Mouse (Mus musculus) hindbrain, embryonic 12.5 days (tissue): Measurements from ENCODE around the gene Slc25a15. TPM values are rescaled to one million over a fixed set of nuclear protein-coding genes. Genes with fewer than 3 reads are reported as not detected.
A peak's percentile ranks its signal among the peaks of the same experiment; 100 is the strongest.

ENCODE experiments used
- ATAC-seq: fragments of 200-750 bp; cut with Nextera tagmentation; 2 replicates; pipeline ENCODE4 v1.8.0; 2017; ENCODE audit warnings: moderate TSS enrichment; ENCODE audit not compliant: low FRiP score
- H3K27ac ChIP-seq: fragments of 300-500 bp; sonication (generic); 2 replicates; pipeline ENCODE4 v1.5.1; 2016; ENCODE audit warnings: mild to moderate bottlenecking
- H3K27me3 ChIP-seq: fragments of 300-500 bp; sonication (generic); 2 replicates; pipeline ENCODE4 v1.6.1; 2016; ENCODE audit warnings: mild to moderate bottlenecking
- H3K36me3 ChIP-seq: fragments of 300-500 bp; sonication (generic); 2 replicates; pipeline ENCODE4 v1.6.1; 2016; ENCODE audit warnings: mild to moderate bottlenecking
- H3K4me1 ChIP-seq: fragments of 300-500 bp; sonication (generic); 2 replicates; pipeline ENCODE4 v1.6.1; 2016
- H3K4me2 ChIP-seq: fragments of 300-500 bp; sonication (generic); replicated peaks from 2 replicates; pipeline ENCODE4 v1.6.1; 2016; ENCODE audit warnings: mild to moderate bottlenecking
- H3K4me3 ChIP-seq: fragments of 300-500 bp; sonication (generic); 2 replicates; pipeline ENCODE4 v1.5.1; 2016; ENCODE audit warnings: mild to moderate bottlenecking
- H3K9ac ChIP-seq: fragments of 300-500 bp; sonication (generic); 2 replicates; pipeline ENCODE4 v1.6.1; 2016; ENCODE audit warnings: mild to moderate bottlenecking, moderate library complexity
- H3K9me3 ChIP-seq: fragments of 300-500 bp; sonication (generic); replicated peaks from 2 replicates; pipeline ENCODE4 v1.6.1; 2016; ENCODE audit warnings: mild to moderate bottlenecking
- WGBS: fragments of 180-500 bp; shearing (Covaris S2); methylation state at CpG from one replicate; pipeline ENCODE4 v1.1.7; 2016; 5-methylcytosine and 5-hydroxymethylcytosine counted together
- polyA plus RNA-seq: library from polyadenylated mRNA; unstranded; fragments of >200 nt; fragmentation: Nextera tagmentation; extraction: Ambion mirVana; gene quantifications from 2 replicates; pipeline ENCODE4 v1.2.1, GENCODE M21; 2016

The Slc25a15 gene
- polyA plus RNA-seq, 1 experiment from 2014 or later: 14.0 TPM

DNA sequence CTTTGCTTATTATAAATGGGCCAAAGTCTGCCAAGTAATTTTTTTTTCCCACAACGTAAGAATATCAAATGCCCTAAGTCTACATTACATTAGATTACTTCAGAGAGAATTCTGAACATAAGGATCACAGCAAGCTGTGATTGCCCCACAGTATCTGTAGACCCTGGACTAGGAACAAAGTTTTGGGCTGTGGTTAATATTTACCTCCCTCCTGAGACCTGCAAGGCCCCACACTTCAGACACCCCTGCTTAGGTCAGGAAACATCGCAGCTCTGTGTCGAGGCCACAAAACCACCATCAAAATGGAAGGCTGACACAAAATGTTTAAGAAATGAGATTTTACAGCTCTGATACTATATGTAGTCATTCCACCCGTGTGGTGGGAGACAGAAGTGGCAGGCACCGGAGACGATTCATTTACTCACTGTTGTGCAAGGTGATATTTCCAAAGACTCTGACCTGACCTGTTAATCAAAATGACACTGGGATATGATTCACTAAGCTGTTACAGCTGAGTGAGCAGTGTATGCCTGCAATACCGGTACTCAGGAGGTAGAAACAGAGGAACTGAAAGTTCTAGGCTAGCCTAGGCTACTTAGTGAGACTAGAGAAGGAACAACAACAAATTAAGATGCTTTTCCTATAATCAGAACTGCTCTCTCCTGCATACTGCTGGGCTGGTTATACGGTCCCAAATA is 7.5 kb downstream of the Slc25a15 start:
- Histone ChIP-seq H3K36me3 (peaks cover 25% of the 10 kb centered on the region), H3K27ac (no peak overlapping the region), H3K4me1 (no peaks in the 10 kb centered on the region), H3K9ac (no peak overlapping the region), H3K4me2 (no peak overlapping the region), H3K27me3 (no peaks in the 10 kb centered on the region), H3K9me3 (no peaks in the 10 kb centered on the region), H3K4me3 (no peak overlapping the region)
- ATAC-seq: no peak
- 88% methylated on average over 8 of the region's 8 CpGs for WGBS

DNA sequence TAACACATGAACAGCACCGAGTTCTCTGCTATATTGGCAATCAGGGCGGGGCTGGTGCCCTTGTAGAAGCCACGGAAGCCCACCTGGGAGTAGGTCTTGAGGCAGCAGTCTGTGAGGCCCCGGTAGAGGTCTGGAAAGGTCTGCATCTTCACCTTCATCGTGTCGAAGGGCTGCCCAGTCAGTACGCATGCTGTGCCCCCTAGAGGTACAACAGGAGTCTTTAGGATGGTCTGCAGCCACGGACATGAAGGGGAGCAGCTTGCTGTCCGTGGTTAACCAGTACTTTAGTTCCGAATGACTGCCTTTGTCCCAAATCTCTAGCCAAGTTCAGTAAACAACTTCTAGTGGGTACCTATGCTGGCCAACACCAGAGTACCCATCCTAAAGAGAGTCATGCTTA is 8.5 kb downstream of the Slc25a15 start:
- H3K4me2 ChIP-seq: no peak overlapping the region
- WGBS: 79% methylated on average over 10 of the region's 10 CpGs

DNA sequence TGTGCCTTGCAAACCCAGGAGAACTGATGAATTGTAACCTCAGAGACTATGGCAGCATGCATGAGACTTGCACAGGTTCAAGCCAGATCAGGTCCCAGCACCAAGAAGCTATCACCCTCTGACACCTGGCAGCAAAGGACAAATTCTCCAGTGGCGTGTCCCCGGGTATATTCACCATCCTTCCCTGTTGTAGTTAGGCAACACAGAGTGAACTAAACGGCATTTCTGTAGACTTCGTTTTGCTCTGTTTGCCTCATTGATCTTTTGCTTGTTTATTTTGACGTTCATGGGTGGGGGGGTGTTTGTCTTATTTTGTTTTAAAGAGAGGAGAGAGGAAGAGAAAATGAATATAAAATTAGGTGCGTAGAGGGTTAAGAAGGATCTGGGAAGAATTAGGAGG is 13.2 kb downstream of the Slc25a15 start:
- ATAC-seq: no peak
- Histone ChIP-seq H3K27me3 (no peaks in the 10 kb centered on the region), H3K9ac (no peak overlapping the region), H3K36me3 (peaks cover 37% of the 10 kb centered on the region), H3K4me2 (no peak overlapping the region), H3K27ac (no peak overlapping the region), H3K4me3 (no peak overlapping the region), H3K4me1 (no peaks in the 10 kb centered on the region), H3K9me3 (no peaks in the 10 kb centered on the region)
- 93% methylated on average over 6 of the region's 6 CpGs for WGBS

More for the DNA sequence above, 8.5 kb downstream of the Slc25a15 start:
- H3K9ac ChIP-seq: no peak overlapping the region
- no peak for ATAC-seq
- no peak overlapping the region for H3K27ac ChIP-seq
- no peaks in the 10 kb centered on the region for H3K4me1 ChIP-seq
- H3K36me3 ChIP-seq: peaks cover 25% of the 10 kb centered on the region
- no peaks in the 10 kb centered on the region for H3K27me3 ChIP-seq
- no peaks in the 10 kb centered on the region for H3K9me3 ChIP-seq
- no peak overlapping the region for H3K4me3 ChIP-seq

DNA sequence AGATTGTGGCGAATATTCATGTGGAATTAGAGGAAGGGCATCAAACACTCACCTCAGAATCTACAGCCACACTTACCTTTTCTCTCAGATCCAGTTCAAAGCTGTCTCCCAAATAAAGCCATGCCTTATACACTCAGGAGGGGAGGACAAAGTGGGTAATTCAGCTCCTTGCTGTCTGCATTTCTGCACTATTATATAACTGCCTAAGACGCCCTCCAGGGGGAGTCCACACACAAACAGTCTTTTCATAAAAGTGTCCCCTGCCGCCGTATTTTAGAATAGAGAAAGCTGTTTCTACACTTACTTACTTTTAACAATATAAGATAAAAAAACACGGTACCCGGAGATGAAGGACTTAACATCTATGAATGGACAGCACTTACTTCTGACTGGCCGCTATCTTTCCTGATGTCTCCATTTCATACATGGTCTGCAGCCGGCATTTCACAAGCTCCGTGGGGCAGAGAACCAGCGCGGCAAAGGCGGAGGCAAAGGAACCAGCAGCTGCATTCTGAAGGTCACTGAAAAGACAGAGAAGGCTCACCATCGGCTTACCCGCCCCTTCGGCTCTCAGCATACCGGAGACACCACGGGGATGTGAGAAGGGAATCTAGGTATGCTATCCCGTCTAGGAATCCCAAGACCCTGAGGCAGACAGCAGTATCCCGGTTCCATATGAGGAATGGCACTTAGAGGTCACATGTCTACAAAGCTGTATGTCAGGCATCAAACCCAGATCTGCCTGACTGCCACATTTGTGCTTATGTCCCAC is 15.4 kb downstream of the Slc25a15 start:
- H3K36me3 ChIP-seq: peaks cover 18% of the 10 kb centered on the region
- H3K4me2 ChIP-seq: no peak overlapping the region
- WGBS: 85% methylated on average over 19 of the region's 19 CpGs
- no peak overlapping the region for H3K9ac ChIP-seq
- H3K4me1 ChIP-seq: no peaks in the 10 kb centered on the region
- no peak overlapping the region for H3K27ac ChIP-seq
- H3K9me3 ChIP-seq: no peaks in the 10 kb centered on the region
- H3K27me3 ChIP-seq: no peaks in the 10 kb centered on the region
- no peak overlapping the region for H3K4me3 ChIP-seq
- ATAC-seq: no peak

DNA sequence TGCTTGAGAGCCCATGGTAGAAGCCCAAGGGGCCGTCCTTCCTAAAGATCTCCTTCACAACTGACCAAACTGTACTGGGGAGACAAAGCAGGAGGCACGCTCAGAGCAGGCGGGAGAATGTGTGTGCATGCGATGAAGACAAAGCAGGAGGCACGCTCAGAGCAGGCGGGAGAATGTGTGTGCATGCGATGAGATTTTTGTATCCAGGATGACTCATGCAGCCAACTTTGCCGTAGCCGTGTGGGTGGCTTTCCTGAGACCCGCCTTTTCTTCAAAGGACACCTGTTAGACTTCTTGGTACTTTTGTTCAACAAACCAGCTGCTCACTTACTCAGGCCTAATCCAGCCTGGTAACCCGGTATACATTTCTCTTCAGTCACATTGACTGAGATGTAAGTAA is 17.5 kb downstream of the Slc25a15 start:
- H3K9ac ChIP-seq: no peak overlapping the region
- H3K4me2 ChIP-seq: no peak overlapping the region
- H3K36me3 ChIP-seq: peaks cover 16% of the 10 kb centered on the region
- 95% methylated on average over 11 of the region's 11 CpGs for WGBS
- no peak for ATAC-seq
- no peaks in the 10 kb centered on the region for H3K27me3 ChIP-seq
- H3K4me3 ChIP-seq: no peak overlapping the region
- no peak overlapping the region for H3K27ac ChIP-seq
- H3K9me3 ChIP-seq: no peaks in the 10 kb centered on the region
- H3K4me1 ChIP-seq: no peaks in the 10 kb centered on the region

DNA sequence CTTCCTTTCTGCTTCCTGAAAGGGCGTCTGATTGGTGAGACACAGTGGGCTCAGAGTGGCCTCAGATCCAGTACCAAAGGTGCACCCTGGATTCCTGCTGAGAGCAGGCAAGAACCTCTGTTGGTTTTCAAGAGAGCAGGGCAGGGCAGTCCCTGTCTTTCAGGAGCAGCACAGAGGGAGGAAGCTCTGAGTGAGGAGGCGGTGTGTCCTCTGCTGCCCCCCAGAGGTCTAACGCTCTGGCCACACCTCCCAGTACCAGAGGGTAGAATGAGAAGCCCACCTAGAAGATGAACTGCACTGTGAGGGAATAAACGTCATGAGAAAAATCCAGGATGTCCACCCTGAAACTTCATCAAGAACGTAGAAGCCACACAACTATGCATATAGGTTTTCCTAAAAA is 21.5 kb downstream of the Slc25a15 start:
- 37% methylated on average over 5 of the region's 5 CpGs for WGBS
- Histone ChIP-seq H3K27ac (no peak overlapping the region), H3K4me1 (no peaks in the 10 kb centered on the region), H3K9ac (no peak overlapping the region), H3K36me3 (peaks cover 11% of the 10 kb centered on the region), H3K4me2 (no peak overlapping the region), H3K9me3 (no peaks in the 10 kb centered on the region), H3K4me3 (no peak overlapping the region), H3K27me3 (no peaks in the 10 kb centered on the region)
- peak; percentile 72 for ATAC-seq

DNA sequence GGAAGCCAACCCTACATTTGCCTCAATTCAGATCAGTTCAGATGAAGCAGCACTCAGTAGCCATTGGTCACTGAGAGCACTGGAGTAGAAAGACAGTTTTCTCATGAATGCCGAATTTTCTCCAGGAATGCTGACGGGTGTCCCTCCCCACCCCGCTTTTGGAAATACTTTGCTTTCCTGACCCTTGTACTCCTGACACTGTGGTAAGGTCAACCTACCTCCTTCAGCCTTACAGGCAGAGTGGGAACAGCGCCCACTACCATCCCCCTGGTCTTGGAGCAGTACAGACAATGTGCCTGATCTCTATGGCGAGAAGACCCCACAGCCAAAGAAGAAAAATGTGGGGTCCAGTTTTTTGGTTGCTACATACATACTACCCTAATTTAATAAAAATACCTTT is 22.1 kb downstream of the Slc25a15 start:
- Histone ChIP-seq H3K4me3 (no peak overlapping the region), H3K27ac (no peak overlapping the region), H3K4me2 (no peak overlapping the region), H3K36me3 (peaks cover 5% of the 10 kb centered on the region), H3K27me3 (no peaks in the 10 kb centered on the region), H3K9ac (no peak overlapping the region), H3K4me1 (no peaks in the 10 kb centered on the region), H3K9me3 (no peaks in the 10 kb centered on the region)
- WGBS: 93% methylated on average over 5 of the region's 5 CpGs
- ATAC-seq: no peak

DNA sequence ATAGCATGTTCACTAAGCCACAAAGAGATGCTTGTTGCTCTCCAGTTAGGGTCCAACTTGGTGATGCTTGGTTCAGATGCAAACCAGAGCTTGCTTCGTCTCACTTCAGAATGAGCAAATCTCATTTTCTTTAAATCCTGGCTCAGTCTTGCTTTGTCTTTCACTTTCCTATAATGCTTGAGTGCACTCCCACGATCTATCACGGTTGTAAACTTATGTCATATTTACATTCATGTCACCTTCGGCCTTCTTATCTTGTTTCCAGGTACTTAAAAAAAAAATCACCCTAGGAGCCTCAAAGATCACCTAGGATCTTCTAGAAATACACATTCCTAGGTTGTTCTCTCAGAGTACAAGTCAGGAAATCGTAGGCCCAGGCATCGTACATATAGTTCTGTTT is 38.5 kb downstream of the Slc25a15 start:
- Histone ChIP-seq H3K4me3 (no peak overlapping the region), H3K36me3 (no peaks in the 10 kb centered on the region), H3K4me1 (no peaks in the 10 kb centered on the region), H3K27me3 (no peaks in the 10 kb centered on the region), H3K4me2 (no peak overlapping the region), H3K9ac (no peak overlapping the region), H3K27ac (no peak overlapping the region), H3K9me3 (no peaks in the 10 kb centered on the region)
- WGBS: 91% methylated on average over 6 of the region's 6 CpGs
- no peak for ATAC-seq

DNA sequence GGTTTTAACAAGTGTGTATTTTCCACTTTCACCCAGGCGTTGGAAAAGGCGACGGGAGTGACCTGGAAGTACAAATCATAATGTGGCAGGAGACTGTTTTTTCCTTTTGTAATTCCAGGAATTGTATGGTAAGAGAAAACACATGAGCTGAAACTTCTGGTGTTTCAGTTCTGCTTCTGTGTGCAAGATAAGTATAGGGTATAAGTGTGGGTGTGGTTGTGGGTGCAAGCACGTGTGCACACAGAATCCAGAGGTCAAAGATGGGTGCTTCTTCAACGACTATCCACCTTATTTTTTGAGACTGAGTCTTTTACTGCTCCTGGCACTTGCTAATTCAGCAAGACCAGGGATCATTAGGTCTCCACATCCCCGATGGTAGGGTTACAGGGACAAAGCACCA is 39.0 kb downstream of the Slc25a15 start:
- no peak overlapping the region for H3K27ac ChIP-seq
- no peak overlapping the region for H3K4me3 ChIP-seq
- H3K4me1 ChIP-seq: no peaks in the 10 kb centered on the region
- no peaks in the 10 kb centered on the region for H3K27me3 ChIP-seq
- WGBS: 92% methylated on average over 6 of the region's 6 CpGs
- no peaks in the 10 kb centered on the region for H3K36me3 ChIP-seq
- H3K9me3 ChIP-seq: no peaks in the 10 kb centered on the region
- H3K9ac ChIP-seq: no peak overlapping the region
- ATAC-seq: no peak
- no peak overlapping the region for H3K4me2 ChIP-seq

DNA sequence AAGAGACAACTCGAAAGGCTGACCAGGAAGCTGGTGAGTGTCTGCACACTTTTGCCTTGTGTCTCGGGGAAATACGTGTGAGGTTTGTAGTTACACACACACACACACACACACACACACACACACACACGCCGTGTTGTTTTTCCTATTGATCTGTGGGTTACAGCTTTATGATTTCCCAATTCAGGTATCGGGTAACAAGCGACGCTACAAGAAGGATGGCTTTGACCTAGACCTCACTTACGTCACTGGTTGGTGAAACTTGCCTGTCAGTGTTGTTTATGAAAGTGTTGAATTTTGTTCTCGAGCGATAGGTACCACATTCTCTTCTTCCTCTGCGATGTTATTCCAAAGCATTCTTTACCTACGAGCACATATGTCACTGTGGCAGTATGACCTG is 63.0 kb downstream of the Slc25a15 start:
- no peak overlapping the region for H3K4me2 ChIP-seq

More for the DNA sequence above, 63.0 kb downstream of the Slc25a15 start:
- no peak for ATAC-seq
- Histone ChIP-seq H3K27me3 (no peaks in the 10 kb centered on the region), H3K4me1 (no peaks in the 10 kb centered on the region), H3K9me3 (no peaks in the 10 kb centered on the region), H3K4me3 (no peak overlapping the region), H3K27ac (no peak overlapping the region), H3K9ac (no peak overlapping the region), H3K36me3 (no peaks in the 10 kb centered on the region)
- WGBS: 90% methylated on average over 13 of the region's 13 CpGs
